Mouse (Mus musculus) hindbrain, embryonic 15.5 days (tissue): ENCODE data around the gene Sept7. TPM values are rescaled to one million over a fixed set of nuclear protein-coding genes. Genes with fewer than 3 reads are reported as not detected.
A peak's percentile ranks its signal among the peaks of the same experiment; 100 is the strongest.
"Not testable (repeated sequence)": the region's sequence is repeated elsewhere in the genome, so short reads cannot be mapped to it uniquely, and the experiment has no call there.

ENCODE experiments used
- ATAC-seq: fragments of 200-750 bp; cut with Nextera tagmentation; 2 replicates; pipeline ENCODE4 v1.8.0; 2017; ENCODE audit warnings: low read depth, moderate number of reproducible peaks, moderate TSS enrichment; ENCODE audit not compliant: low FRiP score
- H3K27ac ChIP-seq: fragments of 300-500 bp; sonication (generic); replicated peaks from 2 replicates; pipeline ENCODE4 v1.5.1; 2015; ENCODE audit warnings: mild to moderate bottlenecking, inconsistent platforms
- H3K27me3 ChIP-seq: fragments of 300-500 bp; sonication (generic); 2 replicates; pipeline ENCODE4 v1.6.1; 2015; ENCODE audit warnings: control low read depth, inconsistent platforms
- H3K36me3 ChIP-seq: fragments of 300-500 bp; sonication (generic); 2 replicates; pipeline ENCODE4 v1.6.1; 2015; ENCODE audit warnings: control low read depth, inconsistent platforms
- H3K4me1 ChIP-seq: fragments of 300-500 bp; sonication (generic); replicated peaks from 2 replicates; pipeline ENCODE4 v1.6.1; 2015; ENCODE audit warnings: control low read depth, inconsistent platforms
- H3K4me2 ChIP-seq: fragments of 300-500 bp; sonication (generic); 2 replicates; pipeline ENCODE4 v1.6.1; 2015; ENCODE audit warnings: moderate library complexity, mild to moderate bottlenecking, inconsistent platforms
- H3K4me3 ChIP-seq: fragments of 300-500 bp; sonication (generic); 2 replicates; pipeline ENCODE4 v1.5.1; 2015; ENCODE audit warnings: mild to moderate bottlenecking, inconsistent platforms
- H3K9ac ChIP-seq: fragments of 300-500 bp; sonication (generic); 2 replicates; pipeline ENCODE4 v1.6.1; 2015; ENCODE audit warnings: inconsistent platforms
- H3K9me3 ChIP-seq: fragments of 300-500 bp; sonication (generic); 2 replicates; pipeline ENCODE4 v1.6.1; 2016; ENCODE audit warnings: control low read depth, inconsistent platforms
- WGBS: fragments of 180-500 bp; shearing (Covaris S2); methylation state at CpG from one replicate; pipeline ENCODE4 v1.1.7; 2015; 5-methylcytosine and 5-hydroxymethylcytosine counted together
- polyA plus RNA-seq: library from polyadenylated mRNA; unstranded; fragments of >200 nt; fragmentation: Nextera tagmentation; extraction: Ambion mirVana; gene quantifications from 2 replicates; pipeline ENCODE4 v1.2.1, GENCODE M21; 2015

Sept7 gene
- polyA plus RNA-seq, 1 experiment from 2014 or later: 240 TPM

GRCm38 (mm10) chr9:25262087-25262486 is 9.8 kb downstream of the Sept7 start:
- ATAC-seq: no peak
- no peaks in the 10 kb centered on the region for H3K9me3 ChIP-seq
- H3K27ac ChIP-seq: no peak overlapping the region
- H3K4me2 ChIP-seq: no peak overlapping the region
- H3K36me3 ChIP-seq: peaks cover 7% of the 10 kb centered on the region
- H3K27me3 ChIP-seq: no peaks in the 10 kb centered on the region
- H3K4me3 ChIP-seq: no peak overlapping the region
- 85% methylated on average over 1 of the region's 1 CpGs for WGBS
- H3K4me1 ChIP-seq: no peaks in the 10 kb centered on the region
- H3K9ac ChIP-seq: no peak overlapping the region

GRCm38 (mm10) chr9:25265795-25266194 is 13.6 kb downstream of the Sept7 start:
- H3K4me2 ChIP-seq: no peak overlapping the region
- H3K27ac ChIP-seq: no peak overlapping the region
- no peak overlapping the region for H3K9ac ChIP-seq
- H3K9me3 ChIP-seq: no peaks in the 10 kb centered on the region
- H3K36me3 ChIP-seq: peaks cover 19% of the 10 kb centered on the region
- H3K27me3 ChIP-seq: no peaks in the 10 kb centered on the region
- H3K4me1 ChIP-seq: no peaks in the 10 kb centered on the region
- WGBS: 97% methylated on average over 4 of the region's 4 CpGs
- no peak for ATAC-seq
- no peak overlapping the region for H3K4me3 ChIP-seq

- Histone ChIP-seq H3K9ac (no peak overlapping the region), H3K27ac (no peak overlapping the region), H3K4me2 (no peak overlapping the region), H3K36me3 (peaks cover 23% of the 10 kb centered on the region), H3K4me1 (no peaks in the 10 kb centered on the region), H3K4me3 (no peak overlapping the region), H3K9me3 (no peaks in the 10 kb centered on the region), H3K27me3 (no peaks in the 10 kb centered on the region)
- no peak for ATAC-seq
- WGBS: 92% methylated on average over 3 of the region's 3 CpGs
These were observed 14.9 kb downstream of the Sept7 start for GRCm38 (mm10) chr9:25267133-25267532.

GRCm38 (mm10) chr9:25267574-25267973 is 15.3 kb downstream of the Sept7 start:
- no peak overlapping the region for H3K4me3 ChIP-seq
- peaks cover 23% of the 10 kb centered on the region for H3K36me3 ChIP-seq
- no peak overlapping the region for H3K4me2 ChIP-seq
- H3K27ac ChIP-seq: no peak overlapping the region
- no peak overlapping the region for H3K9ac ChIP-seq
- 86% methylated on average over 2 of the region's 2 CpGs for WGBS
- H3K9me3 ChIP-seq: no peaks in the 10 kb centered on the region
- ATAC-seq: no peak
- H3K27me3 ChIP-seq: no peaks in the 10 kb centered on the region
- no peaks in the 10 kb centered on the region for H3K4me1 ChIP-seq

GRCm38 (mm10) chr9:25271902-25272301 is 19.7 kb downstream of the Sept7 start:
- H3K4me2 ChIP-seq: no peak overlapping the region
- 0 out of 2 replicates have a peak, but pooled peaks have one; percentile 23 for ATAC-seq
- 96% methylated on average over 2 of the region's 2 CpGs for WGBS

GRCm38 (mm10) chr9:25289796-25290195 is 37.6 kb downstream of the Sept7 start:
- Histone ChIP-seq H3K9me3 (no peaks in the 10 kb centered on the region), H3K4me3 (no peak overlapping the region), H3K36me3 (peaks cover 18% of the 10 kb centered on the region), H3K4me1 (no peaks in the 10 kb centered on the region), H3K9ac (no peak overlapping the region), H3K27ac (no peak overlapping the region), H3K4me2 (no peak overlapping the region), H3K27me3 (no peaks in the 10 kb centered on the region)
- no peak for ATAC-seq
- WGBS: 90% methylated on average over 1 of the region's 1 CpGs

More at GRCm38 (mm10) chr9:25271902-25272301, 19.7 kb downstream of the Sept7 start:
- no peak overlapping the region for H3K9ac ChIP-seq
- H3K27ac ChIP-seq: no peak overlapping the region
- peaks cover 16% of the 10 kb centered on the region for H3K36me3 ChIP-seq
- no peaks in the 10 kb centered on the region for H3K4me1 ChIP-seq
- no peaks in the 10 kb centered on the region for H3K9me3 ChIP-seq
- no peaks in the 10 kb centered on the region for H3K27me3 ChIP-seq
- no peak overlapping the region for H3K4me3 ChIP-seq

- Histone ChIP-seq H3K9ac (no peak overlapping the region), H3K27me3 (no peaks in the 10 kb centered on the region), H3K9me3 (no peaks in the 10 kb centered on the region), H3K36me3 (peaks cover 31% of the 10 kb centered on the region), H3K4me3 (no peak overlapping the region), H3K4me2 (no peak overlapping the region), H3K27ac (no peak overlapping the region), H3K4me1 (no peaks in the 10 kb centered on the region)
- ATAC-seq: peak; percentile 52; the same call in 1 of the 2 replicates
- 72% methylated on average over 1 of the region's 1 CpGs for WGBS
These were observed 57.4 kb downstream of the Sept7 start for GRCm38 (mm10) chr9:25309505-25310182.

- 73% methylated on average over 4 of the region's 4 CpGs for WGBS
- Histone ChIP-seq H3K4me3 (no peak overlapping the region), H3K4me2 (no peak overlapping the region), H3K27ac (no peak overlapping the region), H3K27me3 (no peaks in the 10 kb centered on the region), H3K9ac (no peak overlapping the region), H3K36me3 (peaks cover 8% of the 10 kb centered on the region; the same call in 1 of the 2 replicates), H3K9me3 (no peaks in the 10 kb centered on the region), H3K4me1 (no peaks in the 10 kb centered on the region)
- no peak for ATAC-seq
These were observed 62.1 kb downstream of the Sept7 start for GRCm38 (mm10) chr9:25314304-25314703.

GRCm38 (mm10) chr9:25317827-25318505 is 65.7 kb downstream of the Sept7 start:
- Histone ChIP-seq H3K27me3 (no peaks in the 10 kb centered on the region), H3K9me3 (no peaks in the 10 kb centered on the region), H3K36me3 (peaks cover 1% of the 10 kb centered on the region; the same call in 1 of the 2 replicates), H3K4me2 (no peak overlapping the region), H3K27ac (no peak overlapping the region), H3K4me1 (no peaks in the 10 kb centered on the region), H3K4me3 (no peak overlapping the region), H3K9ac (no peak overlapping the region)
- peak; percentile 85 for ATAC-seq
- 58% methylated on average over 4 of the region's 4 CpGs for WGBS

- not testable (repeated sequence) for H3K4me3 ChIP-seq, H3K4me1 ChIP-seq, H3K27ac ChIP-seq, H3K27me3 ChIP-seq, H3K36me3 ChIP-seq, H3K4me2 ChIP-seq, H3K9ac ChIP-seq, ATAC-seq, H3K9me3 ChIP-seq
- WGBS: 94% methylated on average over 6 of the region's 6 CpGs
These were observed 67.4 kb downstream of the Sept7 start for GRCm38 (mm10) chr9:25319676-25320075.

- no peak for ATAC-seq
- Histone ChIP-seq H3K9me3 (no peaks in the 10 kb centered on the region), H3K27me3 (no peaks in the 10 kb centered on the region), H3K27ac (no peak overlapping the region), H3K4me2 (no peak overlapping the region), H3K4me3 (no peak overlapping the region), H3K9ac (no peak overlapping the region), H3K4me1 (no peaks in the 10 kb centered on the region), H3K36me3 (no peaks in the 10 kb centered on the region)
- WGBS: 90% methylated on average over 4 of the region's 4 CpGs
These were observed 75.6 kb downstream of the Sept7 start for GRCm38 (mm10) chr9:25327727-25328370.
